Mouse (Mus musculus): ENCODE data around the gene Aqp7. TPM values are rescaled to one million over a fixed set of nuclear protein-coding genes. Genes with fewer than 3 reads are reported as not detected.

Aqp7 gene
- total and polyA plus RNA-seq, 2 experiments from 2014 or later: not detected

DNA sequence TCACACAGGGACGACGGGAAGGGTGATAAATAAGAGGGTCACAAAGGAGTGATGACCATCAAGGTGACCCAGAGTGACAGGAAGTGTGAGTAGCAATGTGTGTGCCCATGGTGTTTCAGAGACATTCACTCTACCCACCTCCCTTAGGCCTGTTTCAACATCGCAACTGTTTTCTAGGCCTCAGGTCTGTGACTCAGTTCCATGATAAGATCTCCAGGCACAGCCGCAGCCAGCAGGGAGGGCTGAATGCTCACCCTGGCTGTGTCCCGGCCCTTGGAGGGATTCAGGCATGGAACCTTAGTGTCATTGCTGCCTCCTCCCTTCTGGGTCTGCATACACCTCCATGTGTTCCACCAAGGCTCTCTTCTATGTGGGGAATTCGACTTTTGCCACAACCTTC is 30.8 kb upstream of the Aqp7 start:
- Histone ChIP-seq H3K4me3 (ENCODE audit: low read depth, low read length) (no peak overlapping the region), H3K4me2 (ENCODE audit: low read depth) (no peak overlapping the region), H3K27ac (ENCODE audit: low read depth, low read length) (no peak overlapping the region), H3K36me3 (ENCODE audit: insufficient read depth) (no peaks in the 10 kb centered on the region), H3K9ac (no peak overlapping the region), H3K9me3 (ENCODE audit: low read length) (no peaks in the 10 kb centered on the region), H3K27me3 (ENCODE audit: insufficient read depth, low read length) (no peaks in the 10 kb centered on the region), H3K4me1 (ENCODE audit: insufficient read depth) (no peaks in the 10 kb centered on the region)
- WGBS: 84% methylated on average over 6 of the region's 6 CpGs
- DNase-seq (no peak), ATAC-seq (no peak)
- no peak for TF ChIP-seq CTCF (IDR thresholded peaks at IDR 0.05; ENCODE audit: low read depth)

- Histone ChIP-seq H3K27ac (ENCODE audit: low read depth, low read length) (no peak overlapping the region), H3K4me2 (ENCODE audit: low read depth) (no peak overlapping the region), H3K9ac (no peak overlapping the region), H3K36me3 (ENCODE audit: insufficient read depth) (no peaks in the 10 kb centered on the region), H3K4me3 (ENCODE audit: low read depth, low read length) (no peak overlapping the region), H3K9me3 (ENCODE audit: low read length) (no peaks in the 10 kb centered on the region), H3K27me3 (ENCODE audit: insufficient read depth, low read length) (no peaks in the 10 kb centered on the region), H3K4me1 (ENCODE audit: insufficient read depth) (no peaks in the 10 kb centered on the region)
- whole genome bisulfite sequencing: 78% methylated on average over 6 of the region's 6 CpGs
- DNase-seq (no peak), ATAC-seq (no peak)
- no peak for TF ChIP-seq CTCF (IDR thresholded peaks at IDR 0.05; ENCODE audit: low read depth)
Measured at GRCm38 (mm10) chr4:41074461-41074860, 26.5 kb upstream of the Aqp7 start.

DNA sequence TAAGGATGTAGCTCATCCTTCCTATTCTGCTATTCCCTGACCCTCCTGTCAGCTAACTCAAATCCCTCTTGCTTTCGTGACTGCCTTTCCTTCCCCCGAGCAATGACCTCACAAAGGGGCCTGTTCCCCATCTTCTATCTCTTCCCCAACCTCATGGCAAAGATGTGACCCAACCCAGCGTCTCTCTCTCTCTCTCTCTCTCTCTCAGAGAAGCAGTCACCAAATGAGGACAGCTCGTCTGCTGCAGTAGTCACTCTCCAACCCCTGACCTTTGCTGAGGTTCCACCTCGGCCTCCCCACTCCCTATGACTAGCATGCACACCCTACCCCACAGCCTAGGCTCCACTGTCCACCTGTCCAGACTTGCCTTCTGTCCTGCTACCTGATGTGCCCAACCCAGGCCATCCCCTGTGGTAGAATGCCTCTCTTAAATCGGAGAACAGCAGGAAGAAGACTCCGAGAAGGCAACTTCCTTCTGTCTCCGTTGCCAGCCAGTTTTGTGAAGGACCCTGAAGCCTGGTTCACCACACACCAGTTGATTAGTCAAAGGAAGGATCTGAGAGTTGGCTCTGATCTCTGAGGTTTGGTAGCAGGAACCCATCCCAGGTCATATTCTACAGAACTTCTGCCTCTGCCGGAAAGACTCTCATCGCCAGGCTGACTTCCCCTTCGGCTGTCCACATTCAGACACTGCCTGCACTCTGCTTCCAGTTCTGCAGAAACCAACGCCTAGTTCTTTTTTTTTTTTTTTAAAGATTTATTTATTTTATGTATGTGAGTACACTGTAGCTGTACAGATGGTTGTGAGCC is 25.3 kb upstream of the Aqp7 start:
- Histone ChIP-seq H3K27me3 (ENCODE audit: insufficient read depth, low read length) (no peaks in the 10 kb centered on the region), H3K4me3 (ENCODE audit: low read depth, low read length) (no peak overlapping the region), H3K36me3 (ENCODE audit: insufficient read depth) (no peaks in the 10 kb centered on the region), H3K4me2 (ENCODE audit: low read depth) (no peak overlapping the region), H3K27ac (ENCODE audit: low read depth, low read length) (no peak overlapping the region), H3K9me3 (ENCODE audit: low read length) (no peaks in the 10 kb centered on the region), H3K4me1 (ENCODE audit: insufficient read depth) (no peaks in the 10 kb centered on the region), H3K9ac (no peak overlapping the region)
- ATAC-seq: no peak
- TF ChIP-seq CTCF (IDR thresholded peaks at IDR 0.05; ENCODE audit: low read depth): no peak
- DNase-seq: no peak
- WGBS: 83% methylated on average over 12 of the region's 12 CpGs

GRCm38 (mm10) chr4:41071500-41072429 is 23.8 kb upstream of the Aqp7 start:
- no peak overlapping the region for H3K27ac ChIP-seq (ENCODE audit: low read depth, low read length)
- no peak overlapping the region for H3K4me3 ChIP-seq (ENCODE audit: low read depth, low read length)
- no peaks in the 10 kb centered on the region for H3K4me1 ChIP-seq (ENCODE audit: insufficient read depth)
- H3K36me3 ChIP-seq (ENCODE audit: insufficient read depth): no peaks in the 10 kb centered on the region
- H3K27me3 ChIP-seq (ENCODE audit: insufficient read depth, low read length): no peaks in the 10 kb centered on the region
- no peak for DNase-seq
- no peaks in the 10 kb centered on the region for H3K9me3 ChIP-seq (ENCODE audit: low read length)
- ATAC-seq: no peak
- TF ChIP-seq CTCF (IDR thresholded peaks at IDR 0.05; ENCODE audit: low read depth): no peak
- H3K9ac ChIP-seq: no peak overlapping the region
- WGBS: 51% methylated on average over 14 of the region's 14 CpGs
- H3K4me2 ChIP-seq (ENCODE audit: low read depth): no peak overlapping the region

DNA sequence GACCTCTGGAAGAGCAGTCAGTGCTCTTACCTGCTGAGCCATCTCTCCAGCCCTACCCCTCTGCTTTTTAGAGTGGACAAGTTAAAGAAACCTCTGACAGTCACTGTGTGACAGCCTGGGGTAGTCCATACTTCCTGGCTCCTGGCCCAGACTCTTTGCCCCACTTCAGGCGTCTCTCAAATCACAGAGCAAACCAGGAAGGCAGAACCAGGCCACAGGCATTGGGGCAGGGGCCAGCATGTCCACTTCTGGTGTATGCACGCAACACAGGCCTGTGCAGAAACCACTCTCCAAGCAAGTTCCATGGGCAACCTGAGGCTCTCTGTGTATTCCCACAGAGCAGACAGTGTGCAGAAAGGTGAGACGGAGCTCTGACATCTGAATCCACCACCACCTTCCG is 17.3 kb upstream of the Aqp7 start:
- DNase-seq (no peak), ATAC-seq (no peak)
- no peak for TF ChIP-seq CTCF (IDR thresholded peaks at IDR 0.05; ENCODE audit: low read depth)
- no peak overlapping the region for H3K27ac ChIP-seq (ENCODE audit: low read depth, low read length)
- H3K4me2 ChIP-seq (ENCODE audit: low read depth): no peak overlapping the region
- no peaks in the 10 kb centered on the region for H3K36me3 ChIP-seq (ENCODE audit: insufficient read depth)
- no peak overlapping the region for H3K9ac ChIP-seq
- H3K27me3 ChIP-seq (ENCODE audit: insufficient read depth, low read length): no peaks in the 10 kb centered on the region
- no peak overlapping the region for H3K4me3 ChIP-seq (ENCODE audit: low read depth, low read length)
- 77% methylated on average over 4 of the region's 4 CpGs for WGBS
- H3K9me3 ChIP-seq (ENCODE audit: low read length): no peaks in the 10 kb centered on the region
- no peaks in the 10 kb centered on the region for H3K4me1 ChIP-seq (ENCODE audit: insufficient read depth)

GRCm38 (mm10) chr4:41063894-41064673 is 16.1 kb upstream of the Aqp7 start:
- Histone ChIP-seq H3K9me3 (ENCODE audit: low read length) (no peaks in the 10 kb centered on the region), H3K9ac (no peak overlapping the region), H3K4me2 (ENCODE audit: low read depth) (no peak overlapping the region), H3K4me3 (ENCODE audit: low read depth, low read length) (no peak overlapping the region), H3K4me1 (ENCODE audit: insufficient read depth) (no peaks in the 10 kb centered on the region), H3K27ac (ENCODE audit: low read depth, low read length) (no peak overlapping the region), H3K36me3 (ENCODE audit: insufficient read depth) (no peaks in the 10 kb centered on the region), H3K27me3 (ENCODE audit: insufficient read depth, low read length) (no peaks in the 10 kb centered on the region)
- 19% methylated on average over 16 of the region's 16 CpGs for WGBS
- ATAC-seq (no peak), DNase-seq (no peak)
- peak; percentile 47; the same call in 1 of the 2 replicates for TF ChIP-seq CTCF (IDR thresholded peaks at IDR 0.05; ENCODE audit: low read depth)

Measured in forebrain, postnatal 0 days (tissue).